Mouse (Mus musculus) ES-Bruce4 (cell line): ENCODE measurements around the gene Trim47. TPM values are rescaled to one million over a fixed set of nuclear protein-coding genes. Genes with fewer than 3 reads are reported as not detected.

Source experiments
- H3K27ac ChIP-seq: 2 replicates; pipeline ENCODE4 v1.5.1; 2012; ENCODE audit warnings: low read length, inconsistent platforms; ENCODE audit not compliant: insufficient read depth
- H3K27me3 ChIP-seq: 2 replicates; pipeline ENCODE4 v1.6.1; 2012; ENCODE audit warnings: mild to moderate bottlenecking, low read length, inconsistent platforms; ENCODE audit not compliant: control insufficient read depth, poor library complexity, insufficient read depth, severe bottlenecking
- H3K36me3 ChIP-seq: 2 replicates; pipeline ENCODE4 v1.6.1; 2012; ENCODE audit warnings: inconsistent platforms, mild to moderate bottlenecking, low read length, moderate library complexity; ENCODE audit not compliant: control insufficient read depth, poor library complexity, insufficient read depth, severe bottlenecking
- H3K4me1 ChIP-seq: one replicate; pipeline ENCODE4 v1.8.1; 2011; ENCODE audit warnings: low read length; ENCODE audit not compliant: control insufficient read depth, insufficient read depth
- H3K4me3 ChIP-seq: 2 replicates; pipeline ENCODE4 v1.5.1; 2011; ENCODE audit warnings: low read depth, mild to moderate bottlenecking, low read length
- H3K9ac ChIP-seq: 2 replicates; pipeline ENCODE4 v1.6.1; 2012; ENCODE audit warnings: low read depth, mild to moderate bottlenecking, inconsistent platforms; ENCODE audit not compliant: poor library complexity, severe bottlenecking
- H3K9me3 ChIP-seq: replicated peaks from 2 replicates; pipeline ENCODE4 v1.6.1; 2012; ENCODE audit warnings: mild to moderate bottlenecking, low read length, inconsistent platforms; ENCODE audit not compliant: control insufficient read depth, poor library complexity, insufficient read depth, severe bottlenecking
- CTCF ChIP-seq: IDR thresholded peaks from one replicate; pipeline ENCODE4 v1.8.1; 2011; ENCODE audit warnings: low read depth, low read length
- EP300 ChIP-seq: IDR thresholded peaks from 2 replicates; pipeline ENCODE4 v1.6.1; 2011; ENCODE audit warnings: low read depth, low read length; ENCODE audit not compliant: insufficient read depth
- POLR2A ChIP-seq: IDR thresholded peaks from one replicate; pipeline ENCODE4 v1.8.1; 2011; ENCODE audit warnings: low read length; ENCODE audit not compliant: insufficient read depth
- polyA plus RNA-seq: library from polyadenylated mRNA; stranded (reverse); fragments of >200 nt; gene quantifications from 2 replicates; pipeline ENCODE4 v1.2.4, GENCODE M21; 2011; ENCODE audit warnings: low read depth; ENCODE audit not compliant: missing spikeins, insufficient read depth, insufficient read length

Gene Trim47
- polyA plus RNA-seq, 1 experiment = 3.9 TPM

DNA sequence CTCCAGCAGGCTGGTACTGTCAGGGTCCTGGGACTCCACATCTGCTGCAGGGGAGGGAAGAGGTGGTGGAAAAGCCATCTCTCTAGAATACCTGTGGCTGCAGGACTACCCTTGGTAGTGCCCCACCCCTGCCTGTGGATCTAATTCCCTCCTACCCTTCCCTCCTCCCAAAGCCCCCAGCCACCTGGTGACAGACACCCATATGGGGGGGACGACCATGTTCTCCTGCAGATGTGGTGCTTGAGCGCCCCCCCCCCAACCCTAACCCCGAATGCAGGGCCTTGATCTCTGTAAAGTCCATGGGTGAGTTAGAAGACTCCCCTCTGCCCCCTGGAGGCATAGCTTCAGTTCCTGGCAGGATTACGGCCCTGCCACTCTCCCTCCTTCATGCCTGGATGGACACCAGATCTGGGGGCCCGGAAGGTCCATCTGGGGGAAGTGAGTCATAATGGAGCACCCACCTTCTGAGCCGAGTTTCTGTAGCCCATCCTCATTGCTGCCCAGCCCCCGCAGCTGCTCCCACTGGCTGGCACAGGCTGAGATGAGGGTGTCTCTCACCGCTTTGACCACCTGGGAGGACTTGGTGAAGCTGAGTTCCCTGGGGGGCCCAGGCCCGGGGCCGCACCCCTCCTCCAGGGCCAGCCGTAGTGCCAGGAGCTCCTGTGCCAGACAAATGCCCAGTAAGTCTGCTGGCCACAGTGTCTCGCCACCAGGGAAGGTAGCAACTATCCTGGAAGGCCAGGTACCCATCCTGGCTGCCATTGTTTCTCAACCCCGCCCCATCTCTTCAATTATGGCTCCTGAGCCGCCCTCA is 19.8 kb downstream of the Trim47 start:
- no peak for TF ChIP-seq EP300
- peak; percentile 18 for TF ChIP-seq CTCF
- TF ChIP-seq POLR2A = no peak
- Histone ChIP-seq H3K4me1 (peaks cover 11% of the 10 kb centered on the region), H3K9me3 (no peaks in the 10 kb centered on the region), H3K4me3 (peak overlapping the region; percentile 58; the same call in 1 of the 2 replicates), H3K9ac (peak overlapping the region; percentile 45), H3K27me3 (peaks cover 11% of the 10 kb centered on the region), H3K36me3 (no peaks in the 10 kb centered on the region), H3K27ac (no peak overlapping the region)

DNA sequence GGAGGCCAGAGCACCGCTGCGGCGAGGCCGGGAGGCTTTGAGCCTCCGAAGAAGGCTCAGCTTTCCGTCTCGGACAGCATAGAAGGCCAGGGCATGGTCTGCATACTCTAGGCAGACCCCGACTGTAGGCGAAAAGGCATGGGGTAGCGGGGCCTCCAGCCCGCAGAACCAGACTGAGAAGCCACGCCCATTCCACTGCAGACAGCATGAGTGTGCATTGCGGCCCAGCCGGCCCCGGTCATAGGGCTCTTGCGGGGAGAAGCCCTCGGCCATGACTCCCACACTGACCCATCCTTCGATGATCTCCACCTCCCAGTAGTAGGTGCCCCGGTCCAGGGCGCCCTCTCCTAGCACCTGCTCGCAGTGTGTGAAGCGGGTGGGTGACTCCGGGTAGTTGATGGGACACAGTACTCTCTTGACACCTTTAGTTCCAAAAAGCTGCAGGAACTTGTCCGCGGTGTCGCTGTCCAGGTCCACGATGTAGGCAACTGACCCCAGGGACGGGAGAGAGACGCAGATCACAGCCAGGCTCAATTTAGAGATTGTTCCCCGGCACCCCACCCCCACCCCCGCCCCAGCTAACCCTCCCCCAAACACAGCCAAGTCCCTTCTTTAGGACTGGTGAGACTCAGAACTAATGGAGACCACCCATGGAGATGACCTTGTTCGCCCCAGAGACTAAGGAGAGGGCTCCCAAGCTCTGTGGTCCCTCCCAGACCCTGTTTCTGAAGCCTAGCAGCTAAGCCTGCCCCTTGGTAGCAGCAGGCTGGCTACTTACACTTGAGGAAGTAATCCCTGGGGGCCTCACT is 20.7 kb downstream of the Trim47 start:
- H3K36me3 ChIP-seq = no peaks in the 10 kb centered on the region
- peak overlapping the region; percentile 9; the same call in 1 of the 2 replicates for H3K9ac ChIP-seq
- H3K9me3 ChIP-seq = no peaks in the 10 kb centered on the region
- peaks cover 11% of the 10 kb centered on the region for H3K4me1 ChIP-seq
- no peak overlapping the region for H3K27ac ChIP-seq
- peaks cover 11% of the 10 kb centered on the region for H3K27me3 ChIP-seq
- H3K4me3 ChIP-seq = no peak overlapping the region
- TF ChIP-seq CTCF (no peak), POLR2A (no peak), EP300 (0 out of 2 replicates have a peak, but pooled peaks have one; percentile 4)

DNA sequence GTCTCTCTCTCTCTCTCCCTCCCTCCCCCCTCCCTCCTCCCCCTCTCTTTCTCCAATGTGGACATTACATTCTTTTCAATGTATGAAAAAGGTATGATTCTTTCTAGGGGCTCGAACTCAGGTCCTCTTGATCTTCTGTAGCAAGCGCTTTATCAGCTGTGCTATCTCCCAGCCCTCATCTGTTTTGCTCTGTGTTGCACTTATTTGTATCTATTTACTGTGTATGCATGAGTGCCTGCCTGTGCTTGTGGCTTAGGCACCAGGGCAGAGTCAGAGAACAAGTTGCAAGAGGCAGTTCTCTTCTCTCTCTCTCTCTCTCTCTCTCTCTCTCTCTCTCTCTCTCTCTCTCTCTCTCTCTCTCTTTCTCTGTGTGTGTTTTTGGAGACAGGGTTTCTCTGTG is 21.9 kb downstream of the Trim47 start:
- H3K27me3 ChIP-seq = peaks cover 9% of the 10 kb centered on the region

DNA sequence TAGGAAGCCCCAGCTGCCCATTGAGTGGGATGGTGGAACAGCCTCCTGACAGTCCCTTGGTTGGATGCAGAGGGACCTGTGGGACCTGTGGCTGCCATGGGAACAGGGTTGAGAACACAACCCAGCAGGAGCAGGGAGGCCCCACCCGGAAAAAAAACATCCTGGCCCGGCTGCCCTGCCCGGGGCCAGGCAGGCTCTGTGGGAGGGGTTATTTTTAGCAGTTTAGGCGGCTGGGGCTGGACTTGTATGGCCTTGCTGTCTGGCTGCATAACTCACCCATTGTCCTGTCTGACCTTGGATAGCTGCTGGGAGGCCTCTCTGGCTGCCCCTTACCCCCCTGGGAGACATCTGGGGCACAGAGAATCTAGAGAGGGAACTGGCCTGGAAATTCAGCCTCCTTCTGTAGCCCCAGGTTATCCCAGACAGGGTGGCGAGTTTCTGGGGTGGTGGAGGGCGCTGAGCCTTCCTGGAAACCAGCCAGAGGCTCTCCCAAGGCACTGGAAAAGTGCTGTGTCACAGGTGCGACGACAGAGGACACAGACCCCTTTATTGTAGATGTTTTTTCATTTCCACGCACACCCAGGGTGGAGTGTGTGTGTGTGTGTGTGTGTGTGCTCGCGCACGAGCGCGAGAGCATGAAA is 22.9 kb downstream of the Trim47 start:
- no peak overlapping the region for H3K4me3 ChIP-seq
- TF ChIP-seq POLR2A (no peak), CTCF (no peak), EP300 (peak; percentile 82)
- H3K9ac ChIP-seq = no peak overlapping the region
- peak overlapping the region; percentile 29 for H3K27ac ChIP-seq
- H3K4me1 ChIP-seq = peaks cover 16% of the 10 kb centered on the region
- no peaks in the 10 kb centered on the region for H3K36me3 ChIP-seq
- 0 out of 2 replicates have a peak, but pooled peaks cover 2% of the 10 kb centered on the region for H3K27me3 ChIP-seq
- H3K9me3 ChIP-seq = no peaks in the 10 kb centered on the region

More for the DNA sequence above, 21.9 kb downstream of the Trim47 start:
- Histone ChIP-seq H3K9me3 (no peaks in the 10 kb centered on the region), H3K4me1 (peaks cover 16% of the 10 kb centered on the region), H3K27ac (no peak overlapping the region), H3K36me3 (no peaks in the 10 kb centered on the region), H3K4me3 (no peak overlapping the region), H3K9ac (no peak overlapping the region)
- no peak for TF ChIP-seq POLR2A
- TF ChIP-seq EP300 = no peak
- TF ChIP-seq CTCF = no peak

DNA sequence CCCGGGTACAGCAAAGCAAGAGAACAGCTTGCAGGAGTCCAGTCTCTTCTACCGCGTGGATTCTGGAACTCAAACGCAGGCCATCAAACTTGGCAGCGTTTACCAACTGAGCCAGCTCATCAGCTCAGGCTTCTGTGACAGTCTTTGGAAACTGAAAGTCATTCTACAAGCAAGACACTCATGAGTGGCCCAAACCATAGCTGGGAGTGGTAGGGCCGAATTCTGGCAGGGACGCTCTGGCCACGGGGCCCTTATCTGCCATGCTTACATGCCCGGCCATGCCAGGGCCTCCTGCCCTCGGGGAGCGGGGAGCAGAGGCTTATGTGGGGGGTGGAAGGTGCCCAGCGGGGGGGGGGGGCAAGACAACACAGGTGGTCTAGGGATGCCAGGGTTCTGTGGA is 23.4 kb downstream of the Trim47 start:
- H3K4me3 ChIP-seq = no peak overlapping the region
- H3K9me3 ChIP-seq = no peaks in the 10 kb centered on the region
- peaks cover 16% of the 10 kb centered on the region for H3K4me1 ChIP-seq
- TF ChIP-seq POLR2A (no peak), CTCF (no peak), EP300 (no peak)
- H3K27ac ChIP-seq = no peak overlapping the region
- H3K36me3 ChIP-seq = no peaks in the 10 kb centered on the region
- 0 out of 2 replicates have a peak, but pooled peaks cover 2% of the 10 kb centered on the region for H3K27me3 ChIP-seq
- H3K9ac ChIP-seq = no peak overlapping the region
